Mouse (Mus musculus) heart, postnatal 14 days (tissue): Measurements from ENCODE around the gene Cpt1b. TPM values are rescaled to one million over a fixed set of nuclear protein-coding genes. Genes with fewer than 3 reads are reported as not detected.

Experiments
- DNase-seq, 2 experiments: peaks; one replicate each; pipeline ENCODE4 v3.0.0; 2021 to 2022
- intact Hi-C: fragments of 180-260 bp; cut with DNase I; formaldehyde crosslinking; loops from one replicate; pipeline ENCODE4 v1.15.1; 2025
- long read RNA-seq, 2 experiments: library from polyadenylated mRNA; stranded (forward); transcript quantifications; one replicate each; pipeline ENCODE4 v2.0.0; 2021
- total RNA-seq, 2 experiments: library from RNA; stranded (reverse); gene quantifications; 2 replicates each; pipeline ENCODE4 v1.2.3; 2021

Cpt1b gene
- total RNA-seq: 100 to 1,000 TPM; 596 TPM
- long read RNA-seq, experiment 1, transcript Cpt1b-201 (19 exons, 2,895 nt): major isoform, 528 of 647 reads
- long read RNA-seq, experiment 1, partial matches to known transcripts: 94 of 647 reads
- long read RNA-seq, experiment 1, other reads (novel, unspliced or antisense): 25 of 647 reads
- long read RNA-seq, experiment 2, transcript Cpt1b-201 (19 exons, 2,895 nt): major isoform, 515 of 618 reads
- long read RNA-seq, experiment 2, partial matches to known transcripts: 77 of 618 reads
- long read RNA-seq, experiment 2, other reads (novel, unspliced or antisense): 26 of 618 reads

DNA sequence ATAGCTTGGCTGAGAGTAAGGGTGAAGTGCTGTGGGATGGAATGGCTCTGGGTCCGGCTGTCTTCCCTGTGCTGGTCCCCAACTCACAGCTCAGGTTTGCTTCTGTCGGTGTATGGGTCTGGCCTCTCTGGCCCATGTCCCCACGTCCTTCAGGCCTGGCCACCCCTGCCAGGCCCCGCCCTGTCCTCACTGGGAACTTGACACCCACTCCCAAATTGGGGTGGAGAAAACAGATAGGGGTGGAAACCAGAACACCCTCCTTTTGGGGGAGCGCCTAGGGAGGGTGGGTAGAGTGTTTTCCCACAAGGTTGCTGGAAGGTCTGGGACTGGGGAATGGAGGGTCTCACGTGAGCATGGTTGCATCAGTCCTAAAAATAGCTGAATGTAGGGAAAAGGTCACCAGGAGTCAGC, at the start of gene Cpt1b:
TSS of gene Cpt1b (minus strand) at position 153 of the 411 bp plus-strand sequence.
- intact Hi-C loops: no loop called here
- peak; percentile 66 to 68 for DNase-seq

DNA sequence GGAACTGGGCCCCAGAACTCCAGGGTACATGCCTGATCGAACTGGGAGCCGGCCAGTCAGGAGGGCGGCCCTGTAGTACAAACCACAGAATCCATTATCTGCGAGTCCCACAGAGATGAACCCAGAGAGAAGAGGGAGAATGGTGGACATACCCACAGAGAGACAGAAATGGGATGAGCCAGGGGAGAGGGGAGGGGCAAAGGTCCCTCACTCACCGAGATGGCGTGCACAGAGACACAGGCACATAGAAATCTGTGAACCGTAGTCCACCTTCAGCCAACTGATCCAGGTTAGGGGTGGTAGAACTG, 49.6 kb upstream of the Cpt1b start:
- DNase-seq: no peak
- intact Hi-C loops: no loop called here

DNA sequence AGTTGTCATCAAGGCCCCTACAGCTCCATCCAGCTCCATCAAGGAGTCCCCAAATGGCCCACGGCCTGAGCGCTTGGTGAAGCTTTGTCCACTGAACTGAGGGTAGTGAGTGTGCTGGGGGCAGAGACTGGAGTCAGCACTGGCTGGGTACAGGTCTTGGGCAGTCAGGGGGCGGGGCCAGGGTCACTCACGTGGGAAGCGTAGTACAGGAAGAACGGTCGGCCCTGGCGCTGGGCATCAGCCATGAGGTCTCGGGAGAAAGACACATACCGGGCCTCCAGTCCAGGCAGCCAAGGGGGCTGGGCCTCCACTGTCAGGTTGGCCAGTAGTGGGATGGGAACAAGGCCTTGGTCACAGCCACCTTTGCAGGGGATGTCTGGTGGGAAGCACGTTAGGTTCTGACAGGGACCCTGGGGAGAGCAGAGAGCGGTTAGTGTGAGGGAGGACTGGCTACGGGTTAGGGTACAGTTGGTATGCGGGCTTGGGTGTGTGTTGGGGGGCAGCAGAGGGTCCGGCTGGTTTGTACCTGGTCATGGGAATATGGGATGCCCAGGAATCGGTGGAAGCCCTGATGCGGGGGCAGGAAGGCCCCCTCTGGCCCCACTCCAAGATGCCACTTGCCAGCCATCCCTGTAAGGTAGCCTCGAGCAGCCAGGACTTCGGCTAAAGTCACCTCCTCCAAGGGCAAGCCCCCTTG, 49.1 kb upstream of the Cpt1b start:
- no peak for DNase-seq
- intact Hi-C loops: no loop called here

- no peak for DNase-seq
- intact Hi-C loops: loop anchor here (2.0 kb wide), 1 partner anchor 31 kb away; no protein-coding TSS in a partner anchor
Observed at GRCm38 (mm10) chr15:89473921-89474320, 48.3 kb upstream of the Cpt1b start.

DNA sequence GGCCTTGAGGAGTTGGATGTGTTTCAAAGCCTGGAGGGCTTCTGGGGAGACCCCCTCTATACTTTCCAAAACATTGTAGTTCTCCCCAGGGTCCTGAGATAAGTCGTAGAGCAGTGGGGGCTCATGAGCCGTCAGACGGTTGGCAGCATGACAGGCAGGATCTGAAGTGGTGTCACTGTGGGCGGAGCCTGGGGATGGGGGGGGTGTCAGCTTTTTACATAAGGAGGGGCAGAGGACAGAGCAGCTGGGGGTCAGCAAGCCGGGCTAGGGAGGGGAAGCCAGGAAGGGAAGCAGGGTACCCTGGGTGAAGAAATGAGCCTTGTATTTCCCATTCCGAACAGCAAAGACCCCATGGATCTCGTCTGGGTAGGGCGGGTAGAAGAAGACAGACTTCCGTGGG, 47.7 kb upstream of the Cpt1b start:
- intact Hi-C loops: loop anchor here (2.0 kb wide), 1 partner anchor 31 kb away; no protein-coding TSS in a partner anchor
- no peak for DNase-seq

GRCm38 (mm10) chr15:89471476-89471875, 45.8 kb upstream of the Cpt1b start:
- intact Hi-C loops: no loop called here
- no peak for DNase-seq

- no peak for DNase-seq
- intact Hi-C loops: loop anchor here (5.0 kb wide), 1 partner anchor 91 kb away; the partner anchor contains the start of genes Odf3b and Tymp
Observed at GRCm38 (mm10) chr15:89468577-89468976, 42.9 kb upstream of the Cpt1b start.

GRCm38 (mm10) chr15:89465052-89465451, 39.4 kb upstream of the Cpt1b start:
- intact Hi-C loops: loop anchor here (5.0 kb wide), 1 partner anchor 88 kb away; the partner anchor contains the start of genes Odf3b and Tymp
- no peak for DNase-seq

- DNase-seq: peak in 1 of 2 experiments; percentile 41
- intact Hi-C loops: no loop called here
Observed at GRCm38 (mm10) chr15:89463334-89464235, 37.9 kb upstream of the Cpt1b start.

GRCm38 (mm10) chr15:89462176-89462575, 36.5 kb upstream of the Cpt1b start:
- intact Hi-C loops: no loop called here
- no peak for DNase-seq

- DNase-seq: no peak
- intact Hi-C loops: no loop called here
Observed at GRCm38 (mm10) chr15:89461321-89461720, 35.7 kb upstream of the Cpt1b start.

DNA sequence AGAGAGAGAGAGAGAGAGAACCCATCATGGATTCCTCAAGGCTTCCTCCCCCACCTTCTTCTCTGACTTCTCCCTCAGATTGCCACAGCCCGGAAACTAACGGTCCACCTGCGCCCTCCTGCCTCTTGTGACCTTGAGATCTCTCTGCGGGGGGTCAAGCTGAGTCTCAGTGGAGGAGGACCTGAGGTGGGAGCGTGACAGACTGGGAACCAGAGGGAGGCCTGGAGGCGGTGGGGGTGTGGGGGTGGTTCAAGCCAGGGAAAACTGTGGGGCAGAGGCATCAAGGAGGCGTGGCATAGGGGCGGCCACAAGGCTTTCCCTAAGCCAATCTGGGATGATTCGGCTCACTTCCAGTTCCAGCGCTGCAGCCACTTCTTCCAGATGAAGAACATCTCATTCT, 34.6 kb upstream of the Cpt1b start:
- intact Hi-C loops: no loop called here
- DNase-seq: no peak

GRCm38 (mm10) chr15:89459821-89460220, 34.2 kb upstream of the Cpt1b start:
- intact Hi-C loops: no loop called here
- no peak for DNase-seq

DNA sequence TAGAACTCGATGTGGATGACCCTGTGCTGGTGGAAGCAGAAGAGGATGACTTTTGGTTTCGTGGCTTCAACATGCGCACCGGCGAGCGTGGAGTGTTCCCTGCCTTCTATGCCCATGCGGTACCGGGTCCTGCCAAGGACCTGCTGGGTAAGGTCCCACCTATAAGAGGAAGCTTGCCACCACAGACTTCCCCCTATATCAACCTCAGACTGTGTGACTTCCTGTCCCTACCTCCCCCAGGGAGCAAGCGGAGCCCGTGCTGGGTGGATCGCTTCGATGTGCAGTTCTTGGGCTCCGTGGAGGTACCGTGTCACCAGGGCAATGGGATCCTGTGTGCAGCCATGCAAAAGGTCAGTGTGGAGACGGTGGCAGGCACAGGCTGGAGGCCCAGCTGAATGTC, 33.3 kb upstream of the Cpt1b start:
- no peak for DNase-seq
- intact Hi-C loops: no loop called here

DNA sequence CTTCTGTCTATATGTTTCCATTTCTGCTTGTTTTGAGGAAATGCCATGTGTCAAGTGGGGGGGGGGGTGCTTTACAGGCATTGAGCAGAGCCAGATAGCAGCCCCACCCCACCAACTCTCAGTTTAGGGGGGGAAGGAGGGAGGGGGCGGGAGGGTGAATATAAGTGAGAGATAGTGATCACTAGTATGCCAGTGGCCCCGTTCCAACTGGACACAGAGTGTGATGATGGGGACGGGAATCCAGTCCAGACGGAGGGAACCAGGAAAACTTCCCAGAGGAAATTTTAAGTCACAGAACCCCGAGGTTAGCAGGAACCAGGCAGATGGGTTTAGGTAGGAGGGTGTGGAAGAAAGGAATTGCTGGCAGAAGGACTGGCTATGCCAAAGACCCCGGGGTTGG, 30.0 kb upstream of the Cpt1b start:
- DNase-seq: no peak
- intact Hi-C loops: no loop called here

GRCm38 (mm10) chr15:89454857-89455256, 29.2 kb upstream of the Cpt1b start:
- intact Hi-C loops: no loop called here
- no peak for DNase-seq

GRCm38 (mm10) chr15:89453865-89454478, 28.3 kb upstream of the Cpt1b start, which contains the start of gene Mapk8ip2:
Gene Mapk8ip2 (plus strand): TSS chr15:89453913.
- intact Hi-C loops: no loop called here

GRCm38 (mm10) chr15:89452906-89453864, 27.5 kb upstream of the Cpt1b start:
- intact Hi-C loops: no loop called here
- DNase-seq: peak; percentile 77 to 85

More at GRCm38 (mm10) chr15:89453865-89454478, 28.3 kb upstream of the Cpt1b start, which contains the start of gene Mapk8ip2:
- no peak for DNase-seq

- intact Hi-C loops: no loop called here
- no peak for DNase-seq
Observed at GRCm38 (mm10) chr15:89442486-89443070, 16.9 kb upstream of the Cpt1b start.
